Mouse (Mus musculus): Measurements from ENCODE around the gene Atp13a2.
A peak's percentile ranks its signal among the peaks of the same experiment; 100 is the strongest.

Gene Atp13a2

DNA sequence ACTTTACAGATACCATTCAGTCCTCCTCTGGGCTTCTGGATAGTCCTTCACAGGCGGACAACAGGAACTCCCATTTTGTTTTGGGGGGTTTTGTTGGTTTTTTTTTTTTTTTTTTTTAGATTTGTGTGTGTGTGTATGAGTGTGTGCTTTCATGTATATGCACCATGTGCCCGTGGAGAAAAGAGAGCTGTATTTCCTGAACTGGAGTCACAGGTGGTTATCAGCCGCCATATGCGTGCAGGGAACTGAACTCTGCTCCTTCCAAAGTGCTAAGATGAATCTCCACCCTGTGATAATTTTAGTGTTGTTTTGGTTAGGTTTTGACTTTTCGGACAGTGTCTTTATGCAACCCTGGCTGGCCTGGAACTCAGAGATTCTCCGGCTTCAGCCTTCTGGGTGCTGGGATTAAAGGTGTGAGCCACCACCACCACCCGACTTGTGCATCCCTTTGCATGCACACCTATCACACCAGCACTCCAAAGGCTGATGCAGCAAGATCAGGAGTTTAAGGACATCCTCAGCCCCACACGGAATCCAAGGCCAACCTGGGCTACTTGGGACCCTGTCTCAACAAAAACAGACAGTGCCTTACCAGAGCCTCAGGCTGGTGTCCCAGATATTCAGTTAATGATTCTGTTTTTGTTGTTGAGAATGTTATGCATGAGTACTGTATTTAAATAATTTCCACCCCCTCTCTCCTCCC lies 24.3 kb upstream of the Atp13a2 start:
- DNase-seq, result no peak

DNA sequence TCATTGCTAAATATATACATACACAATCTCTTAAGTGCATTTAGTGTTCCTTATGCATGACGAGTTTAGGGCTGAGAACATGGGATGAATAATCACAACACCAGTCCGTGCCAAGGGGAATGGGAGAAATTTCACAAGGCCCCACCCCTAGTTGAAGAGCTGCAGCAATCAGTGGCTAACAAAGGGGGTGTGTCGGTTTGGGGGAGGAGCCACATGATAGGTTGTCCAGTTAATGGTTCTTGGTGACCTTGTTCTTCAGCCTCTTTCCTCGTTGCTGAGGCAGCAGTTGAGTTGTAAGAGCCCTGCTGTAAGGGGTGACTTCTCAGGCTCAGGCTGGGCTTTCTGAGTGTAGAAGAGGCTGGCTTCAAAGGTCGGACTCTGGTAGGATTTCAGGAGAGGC lies 23.7 kb upstream of the Atp13a2 start:
- no peak for DNase-seq

DNA sequence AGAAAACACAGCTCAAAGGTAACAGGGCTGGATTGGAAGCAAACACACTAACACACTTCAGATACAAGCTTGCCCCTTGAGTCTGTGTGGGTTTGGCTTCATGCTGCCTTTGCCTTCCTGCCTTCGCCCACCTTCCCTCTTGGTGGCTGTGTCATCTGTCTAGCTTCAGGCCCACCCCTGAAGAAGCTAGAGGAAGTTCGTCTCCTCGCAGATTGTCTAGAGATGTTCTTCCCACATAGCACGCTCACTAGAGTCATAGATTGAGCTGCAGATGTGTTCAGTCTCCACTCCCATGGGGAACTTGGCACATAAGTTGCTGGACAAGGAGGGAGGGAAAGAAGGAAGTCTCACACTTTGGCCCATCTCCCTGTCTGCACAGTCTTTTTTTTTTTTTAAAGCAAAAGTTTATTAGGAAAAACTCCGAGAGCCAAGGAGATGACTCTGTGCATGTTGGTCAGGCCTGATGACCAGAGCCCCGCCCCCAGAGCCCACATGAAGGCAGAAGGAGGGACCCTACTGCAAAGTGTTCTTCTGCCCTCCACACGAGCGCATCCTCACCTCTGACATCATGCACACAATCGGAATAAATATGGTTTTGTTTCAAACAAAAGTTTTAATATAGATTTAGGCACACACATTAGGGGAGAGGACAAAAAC lies 22.6 kb upstream of the Atp13a2 start:
- DNase-seq, result no peak

DNA sequence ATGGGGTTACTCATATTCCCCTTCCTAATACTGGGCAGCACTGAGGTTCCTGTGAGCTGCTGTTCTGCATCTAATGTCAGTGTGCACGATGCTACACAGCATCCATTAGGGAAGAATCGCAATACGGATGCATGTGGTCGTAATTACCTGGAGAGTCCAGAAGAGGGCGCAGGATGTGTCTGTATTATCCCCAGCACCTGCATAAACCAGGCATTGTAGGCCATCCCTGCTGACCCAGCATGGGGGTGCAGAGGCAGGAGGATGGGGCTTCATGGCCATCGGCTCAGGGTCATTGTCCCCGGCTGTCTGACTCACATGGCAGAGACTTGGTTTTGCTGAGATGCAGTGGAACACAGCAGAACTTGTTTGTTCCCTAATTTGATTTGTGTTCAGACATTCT lies 22.1 kb upstream of the Atp13a2 start:
- peak; percentile 90 for DNase-seq

DNA sequence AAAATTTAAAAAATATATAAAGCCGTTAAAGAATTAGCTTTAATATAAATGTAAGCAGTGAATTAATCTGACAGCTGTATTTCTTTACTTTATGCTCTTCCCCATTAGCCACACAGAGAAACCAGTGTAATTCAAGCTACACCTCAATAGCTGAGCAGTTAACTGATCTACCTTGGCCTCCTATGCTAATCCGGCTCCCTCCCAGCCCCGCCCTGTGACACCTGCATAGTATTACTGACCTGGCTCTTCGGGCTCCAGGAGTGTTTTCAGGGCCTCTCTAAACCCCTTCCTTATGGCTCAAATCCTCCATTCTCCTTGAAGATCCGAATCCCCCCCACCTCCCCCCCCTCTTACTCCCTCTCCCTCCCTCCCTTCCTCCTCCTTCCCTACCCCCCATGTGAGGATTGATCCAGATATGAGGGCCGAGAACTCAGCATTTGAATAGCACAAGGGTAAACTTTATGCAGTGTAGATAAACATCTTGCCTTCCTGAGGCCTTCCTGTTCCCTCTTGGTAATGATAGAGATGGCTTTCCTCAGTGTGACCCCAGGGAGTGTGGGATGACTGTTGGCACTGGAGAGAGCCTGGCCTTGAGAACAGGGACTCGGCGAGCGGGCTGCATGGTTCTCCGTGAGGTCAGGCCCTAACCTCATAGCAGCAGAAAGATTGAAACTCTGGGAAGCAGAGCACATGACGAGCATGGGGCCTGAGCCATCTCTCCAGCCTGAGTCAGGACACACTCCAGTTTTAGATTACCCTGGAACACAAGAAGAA lies 19.1 kb upstream of the Atp13a2 start:
- DNase-seq, result no peak

DNA sequence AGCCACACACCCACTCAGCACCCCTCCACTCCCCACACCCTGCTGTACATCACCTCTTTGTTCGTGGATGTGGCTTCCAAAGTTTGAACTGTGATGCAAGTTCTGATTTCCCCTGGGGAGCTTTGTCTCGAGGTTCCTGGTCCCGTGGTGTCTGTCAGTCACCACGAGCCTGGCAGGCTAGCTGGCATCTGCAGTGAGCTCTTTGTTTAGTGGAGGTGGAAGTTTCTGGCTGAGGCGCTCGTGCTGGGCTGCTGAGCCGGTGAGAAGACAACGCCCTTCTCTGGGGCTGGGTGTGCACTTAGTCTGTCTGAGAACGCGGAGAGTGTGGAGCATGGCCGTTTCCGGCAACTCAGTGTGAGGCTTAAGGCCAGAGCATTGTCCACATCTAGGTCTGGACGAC lies 15.0 kb upstream of the Atp13a2 start:
- no peak for DNase-seq

DNA sequence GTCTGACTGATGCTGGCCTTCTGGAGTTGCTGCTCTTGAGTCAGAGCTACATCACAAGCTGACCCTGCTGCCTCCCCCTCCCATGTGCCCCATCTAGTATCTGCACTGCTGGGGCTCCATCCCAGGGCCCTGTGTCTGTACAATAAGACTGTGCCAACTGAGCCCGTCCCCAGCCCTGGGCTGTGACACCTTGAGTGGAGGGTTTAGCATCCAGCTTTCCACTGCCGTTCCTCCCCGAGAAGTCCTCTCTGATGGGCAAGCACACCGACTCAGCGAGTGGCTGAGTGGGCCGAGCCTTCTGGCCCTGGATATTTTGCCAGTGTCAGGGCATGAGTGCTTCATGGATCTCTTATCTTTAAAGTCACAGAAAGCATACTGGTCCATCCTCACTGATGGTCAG lies 12.3 kb upstream of the Atp13a2 start:
- no peak for DNase-seq

DNA sequence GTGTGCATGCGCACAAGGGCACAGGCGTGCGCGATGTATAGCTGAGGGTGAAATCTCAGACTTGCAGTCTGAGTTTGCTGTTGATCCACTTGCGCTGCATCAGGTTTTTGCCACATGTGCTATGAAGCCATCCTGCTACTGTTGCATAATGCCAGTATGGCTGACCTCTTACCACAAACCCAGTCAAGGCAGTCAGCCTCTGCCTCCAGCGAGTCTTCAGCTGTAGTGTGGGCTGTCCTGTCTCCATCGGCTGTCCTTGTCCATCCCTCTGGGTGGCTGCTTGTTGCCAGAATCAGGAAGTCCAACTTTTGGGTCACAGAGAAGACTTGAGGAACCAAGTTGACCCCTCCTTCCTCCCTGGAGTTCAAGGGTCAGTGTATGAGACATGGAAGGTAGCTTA lies 11.3 kb upstream of the Atp13a2 start:
- DNase-seq, result no peak

DNA sequence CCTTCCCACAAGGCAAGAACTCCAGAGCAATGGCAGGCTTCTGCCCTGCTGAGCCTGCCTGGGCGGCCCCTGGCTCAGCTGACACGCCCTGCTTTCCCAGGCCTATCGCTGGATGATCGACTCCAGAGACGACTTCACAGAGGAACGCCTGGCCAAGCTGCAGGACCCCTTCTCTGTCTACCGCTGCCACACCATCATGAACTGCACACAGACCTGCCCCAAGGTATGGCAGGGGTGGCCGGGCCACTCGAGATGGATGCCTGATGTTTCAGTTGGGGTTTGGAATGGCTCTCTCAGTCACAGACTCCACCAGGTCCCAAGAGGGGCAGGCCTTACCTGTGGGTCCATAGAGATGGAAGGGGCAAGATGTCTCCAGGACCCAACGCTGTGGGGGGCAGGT lies 9.4 kb upstream of the Atp13a2 start:
- no peak for DNase-seq

DNA sequence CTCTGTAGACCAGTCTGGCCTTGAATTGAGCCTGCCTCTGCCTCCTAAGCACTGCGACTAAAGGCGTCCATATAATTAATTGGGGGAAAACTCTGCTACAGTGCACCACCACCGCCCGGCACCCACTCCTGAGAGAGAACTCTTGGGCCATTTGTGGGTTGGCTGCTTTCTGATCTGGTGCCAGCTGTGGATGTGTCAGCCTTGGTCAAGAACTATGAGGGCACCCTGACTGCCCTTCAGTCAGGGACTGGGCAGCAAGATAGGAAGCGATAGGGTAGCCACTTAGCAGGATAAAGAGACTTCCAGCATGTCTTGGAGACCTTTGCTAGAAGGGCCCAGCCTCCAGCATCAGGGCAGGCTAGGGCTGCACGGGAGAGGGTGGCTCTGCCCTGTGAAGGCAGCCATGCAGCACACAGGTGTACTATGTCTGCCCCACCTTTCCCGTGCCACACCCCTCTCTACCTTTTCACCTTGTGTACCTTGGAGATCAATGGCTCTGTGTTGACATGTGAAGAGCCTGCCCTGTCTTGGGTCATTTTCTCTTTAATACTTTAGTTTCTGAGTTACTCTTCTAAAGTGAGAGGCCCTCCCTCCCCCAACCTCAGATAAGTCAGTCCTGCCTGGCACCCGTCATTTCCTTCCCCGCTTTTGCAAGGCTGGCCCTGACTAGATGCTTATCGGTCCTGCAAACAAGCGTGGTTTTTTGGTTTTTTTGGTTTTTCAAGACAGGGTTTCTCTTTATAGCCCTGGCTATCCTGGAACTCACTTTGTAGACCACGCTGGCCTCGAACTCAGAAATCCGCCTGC lies 8.6 kb upstream of the Atp13a2 start:
- no peak for DNase-seq

DNA sequence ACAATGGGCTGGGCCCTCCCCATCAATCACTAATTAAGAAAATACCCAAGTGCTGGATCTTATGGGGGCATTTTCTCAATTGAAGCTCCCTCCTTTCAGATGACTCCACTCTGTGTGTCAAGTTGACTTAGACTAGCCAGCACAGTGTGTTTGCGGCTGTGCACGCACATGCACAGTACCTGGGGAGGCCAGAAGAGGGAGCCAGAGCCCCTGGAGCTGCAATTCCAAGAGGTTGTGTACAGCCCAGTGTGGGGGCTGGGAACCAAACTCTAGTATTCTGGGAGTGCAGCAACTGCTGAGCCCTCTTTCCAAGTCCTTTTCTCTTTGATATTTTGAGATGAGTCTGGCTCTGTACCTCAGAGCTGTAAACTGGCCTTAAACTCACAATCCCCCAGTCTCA lies 5.1 kb upstream of the Atp13a2 start:
- no peak for DNase-seq

DNA sequence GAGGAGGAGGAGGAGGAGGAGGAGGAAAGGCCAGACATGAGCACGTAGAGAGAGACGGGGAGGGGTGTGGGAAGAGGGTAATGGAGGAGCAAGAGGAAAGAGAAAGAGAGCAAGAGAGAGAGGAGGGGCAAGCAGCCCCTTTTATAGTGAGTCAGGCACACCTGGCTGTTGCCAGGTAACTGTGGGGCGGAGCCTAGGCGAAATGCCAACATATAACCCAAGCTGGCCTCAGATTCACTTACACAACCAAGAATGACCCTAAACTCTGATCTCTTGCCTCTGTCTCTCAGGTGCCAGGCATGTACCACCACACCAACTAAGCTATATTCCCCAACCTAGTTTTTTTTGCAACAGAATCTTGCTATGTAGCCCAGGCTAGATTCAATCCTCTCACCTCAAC lies 3.9 kb upstream of the Atp13a2 start:
- no peak for DNase-seq

DNA sequence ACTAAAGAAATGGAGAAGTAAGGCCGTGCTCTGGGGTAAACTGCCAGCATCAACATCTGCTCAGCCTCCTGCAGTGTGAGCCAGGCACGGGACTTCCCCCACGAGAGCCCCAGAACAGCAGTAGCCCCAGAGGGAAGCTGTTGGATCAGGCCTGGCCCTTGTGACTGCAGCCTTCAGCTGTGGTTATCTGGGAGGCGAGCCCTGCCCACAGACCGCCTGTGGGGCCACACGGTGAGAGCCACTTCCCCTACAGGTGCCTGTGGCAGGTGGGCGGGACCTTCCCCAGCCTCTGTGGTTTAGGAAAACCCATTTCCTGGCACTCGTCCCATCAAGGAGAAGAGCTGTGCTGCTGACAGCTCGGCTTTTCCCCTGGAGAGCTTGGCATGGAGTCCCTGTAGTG lies 3.2 kb upstream of the Atp13a2 start:
- DNase-seq, result no peak

DNA sequence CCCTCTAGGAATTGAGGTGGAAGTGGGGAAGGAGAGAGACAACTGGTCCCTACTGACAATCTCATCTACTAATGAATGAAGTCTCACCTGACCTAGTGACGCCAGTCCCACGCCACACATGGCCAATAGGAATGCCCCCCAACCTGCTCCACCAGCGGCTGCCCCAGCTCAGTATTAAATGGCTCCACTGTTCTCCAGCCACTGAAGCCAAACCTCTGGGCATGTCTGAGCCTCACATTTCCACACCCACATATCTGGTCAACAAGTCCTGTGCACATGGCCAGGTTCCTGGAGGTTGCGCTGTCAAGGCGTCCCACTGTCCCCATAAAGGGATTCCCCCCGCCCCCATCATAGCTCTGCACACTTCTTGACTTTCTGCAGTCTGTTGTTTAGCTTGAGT lies 2.1 kb upstream of the Atp13a2 start:
- DNase-seq, result no peak

DNA sequence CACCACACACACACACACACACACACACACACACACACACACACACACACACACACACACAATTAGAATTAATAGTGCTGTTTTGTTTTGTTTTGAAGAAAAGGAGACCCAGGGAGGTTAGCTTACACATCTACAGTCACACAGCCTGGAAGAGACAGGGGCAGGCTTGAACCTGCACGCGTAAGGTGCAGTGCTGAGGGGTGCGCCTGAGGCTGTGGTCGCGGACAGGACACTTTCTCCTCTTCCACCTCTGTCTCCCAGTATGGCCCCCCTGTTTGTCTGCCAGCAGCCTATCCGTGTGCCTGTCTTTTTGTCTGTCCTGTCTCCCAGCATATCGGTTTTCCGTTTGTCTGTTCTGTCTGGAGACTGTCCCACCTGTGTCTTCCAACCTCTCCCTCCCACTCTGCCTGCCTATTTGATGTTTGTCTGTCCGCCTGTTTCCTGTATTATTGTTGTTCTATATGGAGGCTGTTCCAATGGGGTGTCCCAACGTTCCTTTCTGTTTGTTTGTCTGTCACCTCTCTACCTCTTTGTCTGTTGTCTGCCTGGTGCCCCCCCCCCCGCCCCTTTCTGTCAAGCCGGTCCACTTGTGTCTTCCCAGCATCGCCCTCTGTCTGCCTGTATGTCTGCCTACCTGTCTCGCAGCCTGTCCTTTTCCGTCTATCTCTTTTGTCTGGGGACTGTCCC lies 506 bp upstream of the Atp13a2 start:
- DNase-seq, result peak; percentile 27

DNA sequence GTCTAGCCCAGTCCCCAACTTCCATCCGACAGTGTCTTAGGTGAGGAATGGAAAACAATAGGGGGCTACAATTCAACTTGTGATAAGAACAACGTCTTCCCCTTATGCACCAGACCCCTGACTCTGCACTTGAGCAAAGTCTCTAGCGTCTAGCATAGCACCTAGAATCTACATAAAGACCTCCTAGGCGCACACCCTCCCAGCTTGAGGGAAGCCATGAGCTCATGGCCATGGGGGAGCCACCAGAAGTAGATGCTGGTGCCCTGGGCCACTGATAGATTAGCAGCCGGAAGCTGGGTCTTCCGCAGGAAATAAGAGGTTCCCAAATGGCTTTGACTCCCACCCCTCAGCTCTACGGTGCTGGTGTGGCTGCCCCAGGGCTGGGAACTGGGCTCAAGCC lies 803 bp downstream of the Atp13a2 start:
- no peak for DNase-seq

DNA sequence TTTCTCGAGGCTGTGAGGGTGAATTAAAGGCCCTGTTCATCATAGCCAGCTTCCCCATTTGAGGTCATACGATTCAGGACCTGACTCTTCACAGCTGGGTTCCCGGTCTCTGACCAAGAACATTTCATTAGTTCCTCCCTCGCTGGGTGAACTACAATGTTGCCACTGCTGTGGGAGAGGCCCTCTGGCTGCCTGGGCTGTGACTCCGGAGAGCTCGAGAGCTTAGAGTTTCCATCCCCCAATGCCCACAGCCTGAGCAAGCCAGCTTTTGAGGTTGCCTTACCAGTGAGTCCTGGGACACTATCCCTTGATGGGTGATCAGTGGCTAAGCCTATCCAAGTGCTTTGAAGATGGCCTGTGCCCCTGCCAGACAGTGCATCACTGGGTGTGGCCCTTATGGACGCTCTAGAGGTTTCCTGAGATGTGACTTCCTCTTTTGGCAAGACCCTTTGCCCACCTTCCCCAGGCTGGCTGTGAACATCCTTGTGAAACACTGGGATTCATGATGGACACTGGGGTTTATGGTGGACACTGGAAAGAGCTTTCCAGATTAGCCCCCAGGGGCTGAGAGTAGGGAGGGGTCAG lies 2.1 kb downstream of the Atp13a2 start:
- no peak for DNase-seq

DNA sequence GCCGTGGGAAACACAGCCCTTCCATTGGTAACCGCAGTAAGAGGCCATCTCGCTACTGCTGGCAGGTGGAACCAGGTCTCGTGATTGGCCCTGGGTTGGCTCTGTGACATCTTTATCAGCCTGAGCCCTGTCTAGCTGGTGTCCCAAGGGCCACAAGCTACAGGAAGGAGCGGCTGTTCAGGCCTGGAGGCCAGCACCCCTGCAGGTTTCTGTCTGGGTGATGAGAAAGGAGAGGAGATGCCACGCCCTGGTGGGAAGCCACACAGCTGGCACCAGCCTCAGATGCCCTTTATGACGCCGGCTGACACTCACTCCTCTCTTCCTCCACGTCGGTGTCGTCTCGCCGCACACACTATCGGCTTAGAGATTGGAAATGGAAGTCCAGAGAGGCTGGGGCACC lies 2.8 kb downstream of the Atp13a2 start:
- no peak for DNase-seq

DNA sequence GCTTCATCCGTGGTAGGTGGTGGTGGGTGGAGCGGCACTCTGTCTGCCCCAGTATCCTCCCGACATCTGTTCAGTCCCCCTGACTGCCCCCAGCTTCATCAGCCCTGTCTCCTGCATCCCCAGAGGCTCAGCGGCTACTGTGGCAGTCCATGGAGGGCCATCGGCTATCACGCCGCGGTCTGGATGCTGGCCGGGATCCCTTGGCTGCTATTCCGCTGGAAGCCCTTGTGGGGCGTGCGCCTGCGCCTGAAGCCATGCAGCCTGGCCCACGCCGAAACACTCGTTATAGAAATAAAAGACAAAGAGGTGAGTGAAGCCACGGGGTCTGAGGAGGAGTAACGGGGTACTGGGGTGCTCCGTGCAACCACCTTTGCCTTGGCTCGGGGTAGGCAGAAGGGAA lies 5.5 kb downstream of the Atp13a2 start:
- DNase-seq, result no peak

DNA sequence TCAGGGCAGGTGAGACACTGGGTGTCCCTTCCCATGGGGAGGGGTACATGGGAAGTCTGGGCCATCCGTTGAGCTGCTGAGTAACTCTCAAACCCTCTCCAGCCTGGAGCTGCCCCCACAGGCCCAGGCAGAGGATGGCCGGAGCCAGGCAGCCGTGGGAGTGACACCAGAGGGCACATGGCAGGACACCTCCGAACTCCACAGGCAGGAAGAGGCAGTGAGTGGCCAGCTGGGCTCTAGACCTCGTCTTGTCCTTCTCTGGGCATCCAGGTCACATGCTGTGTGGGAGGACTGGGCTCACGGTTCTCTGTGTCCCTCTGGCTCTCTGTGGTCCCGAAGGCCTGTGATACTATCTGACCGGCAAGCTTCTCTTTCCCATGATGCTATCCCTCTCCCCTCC lies 7.2 kb downstream of the Atp13a2 start:
- DNase-seq, result no peak

DNA sequence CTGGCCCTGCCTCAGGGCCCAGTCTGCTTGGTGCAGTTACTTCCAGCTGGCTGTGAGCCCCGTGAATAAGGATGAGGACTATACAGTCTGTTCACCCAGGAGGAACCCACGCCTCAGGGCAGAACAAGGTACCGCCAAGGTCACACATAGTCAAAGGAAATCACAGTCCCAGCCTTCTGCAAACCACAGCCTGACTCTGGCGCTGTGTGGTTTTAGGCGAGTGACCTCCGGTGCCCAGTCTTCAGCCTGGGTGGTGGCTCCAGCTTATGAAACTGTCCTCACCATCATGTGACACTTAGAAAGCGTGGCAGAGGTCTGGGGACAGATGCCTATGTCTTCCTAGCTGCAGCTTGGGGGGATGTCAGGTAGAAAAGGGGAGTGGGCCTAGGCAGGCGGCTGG lies 9.1 kb downstream of the Atp13a2 start:
- no peak for DNase-seq

DNA sequence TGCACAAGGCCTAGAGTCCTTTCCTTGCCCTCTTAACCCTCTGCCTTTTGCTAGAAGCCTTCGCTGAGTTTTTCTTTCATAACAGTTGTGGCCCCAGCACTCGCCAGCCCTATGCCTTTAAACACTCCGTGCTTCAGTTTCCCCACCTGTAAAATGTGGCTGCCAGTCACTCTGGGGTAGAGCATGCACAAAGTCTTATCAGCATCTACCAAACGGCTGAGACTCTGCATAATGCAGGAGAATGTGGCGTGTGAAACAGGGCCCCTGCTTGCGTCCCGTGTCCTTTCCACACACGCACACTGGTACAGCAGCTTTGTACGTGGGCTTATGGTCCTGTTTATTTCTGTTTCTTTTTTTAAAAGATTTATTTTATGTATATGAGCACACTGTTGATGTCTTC lies 10.1 kb downstream of the Atp13a2 start:
- DNase-seq, result no peak

Measured in retina, postnatal 1 day (tissue).